Mouse (Mus musculus) stomach, embryonic 16.5 days (tissue): ENCODE data around the gene Gm4894. TPM values are rescaled to one million over a fixed set of nuclear protein-coding genes. Genes with fewer than 3 reads are reported as not detected.

ENCODE experiments used
- ATAC-seq: fragments of 200-750 bp; cut with Nextera tagmentation; 2 replicates; pipeline ENCODE4 v1.8.0; 2017; ENCODE audit warnings: moderate number of reproducible peaks, moderate TSS enrichment; ENCODE audit not compliant: insufficient read depth, low FRiP score
- H3K27ac ChIP-seq: fragments of 300-500 bp; sonication (generic); 2 replicates; pipeline ENCODE4 v1.5.1; 2014; ENCODE audit warnings: low read length
- H3K27me3 ChIP-seq: fragments of 300-500 bp; sonication (generic); 2 replicates; pipeline ENCODE4 v1.6.1; 2014; ENCODE audit warnings: low read length, control low read depth, mixed read lengths; ENCODE audit not compliant: control insufficient read depth, insufficient read depth
- H3K36me3 ChIP-seq: fragments of 300-500 bp; sonication (generic); 2 replicates; pipeline ENCODE4 v1.6.1; 2014; ENCODE audit warnings: low read length; ENCODE audit not compliant: control insufficient read depth, insufficient read depth
- H3K4me1 ChIP-seq: fragments of 300-500 bp; sonication (generic); 2 replicates; pipeline ENCODE4 v1.6.1; 2014; ENCODE audit warnings: low read length, control low read depth, mixed read lengths; ENCODE audit not compliant: control insufficient read depth, insufficient read depth
- H3K4me2 ChIP-seq: fragments of 300-500 bp; sonication (generic); 2 replicates; pipeline ENCODE4 v1.6.1; 2014; ENCODE audit warnings: low read depth, low read length, mixed read lengths
- H3K4me3 ChIP-seq: fragments of 300-500 bp; sonication (generic); replicated peaks from 2 replicates; pipeline ENCODE4 v1.5.1; 2014; ENCODE audit warnings: mild to moderate bottlenecking, low read length
- H3K9ac ChIP-seq: fragments of 300-500 bp; sonication (generic); 2 replicates; pipeline ENCODE4 v1.6.1; 2014; ENCODE audit warnings: low read length
- H3K9me3 ChIP-seq: fragments of 300-500 bp; sonication (generic); replicated peaks from 2 replicates; pipeline ENCODE4 v1.6.1; 2016; ENCODE audit warnings: low read length, control low read depth; ENCODE audit not compliant: control insufficient read depth
- WGBS: fragments of 180-500 bp; shearing (Covaris S2); extraction: QIAGEN DNeasy Blood & Tissue Kit; methylation state at CpG from one replicate; pipeline ENCODE4 v1.1.7; 2014; 5-methylcytosine and 5-hydroxymethylcytosine counted together
- polyA plus RNA-seq: library from polyadenylated mRNA; unstranded; fragments of >200 nt; fragmentation: Nextera tagmentation; extraction: Ambion mirVana; gene quantifications from 2 replicates; pipeline ENCODE4 v1.2.1, GENCODE M21; 2015

The Gm4894 gene
- not detected in 2 replicates for polyA plus RNA-seq

DNA sequence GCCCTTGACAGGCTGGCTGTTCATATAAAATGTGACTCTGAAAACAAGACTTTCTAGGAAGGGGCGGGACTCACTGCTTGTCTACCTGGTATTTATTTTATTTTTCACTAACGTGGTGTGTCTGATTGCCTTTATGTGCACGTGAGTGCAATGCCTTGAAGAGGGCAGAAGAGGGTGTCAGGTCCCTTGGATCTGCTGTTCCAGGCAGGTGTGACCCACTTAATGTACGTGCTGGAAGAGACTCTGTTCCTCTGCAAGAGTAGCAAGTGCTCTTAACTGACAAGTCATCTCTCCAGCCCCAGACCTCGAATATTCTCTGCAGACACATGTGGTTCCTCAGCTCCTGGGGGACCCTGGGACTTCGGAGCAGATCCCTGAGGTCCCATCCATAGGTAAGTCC lies at the start of gene Gm4894:
Gene Gm4894 (plus strand): TSS at position 301 of the 400 bp plus-strand sequence.
- 73% methylated on average over 6 of the region's 6 CpGs for WGBS

DNA sequence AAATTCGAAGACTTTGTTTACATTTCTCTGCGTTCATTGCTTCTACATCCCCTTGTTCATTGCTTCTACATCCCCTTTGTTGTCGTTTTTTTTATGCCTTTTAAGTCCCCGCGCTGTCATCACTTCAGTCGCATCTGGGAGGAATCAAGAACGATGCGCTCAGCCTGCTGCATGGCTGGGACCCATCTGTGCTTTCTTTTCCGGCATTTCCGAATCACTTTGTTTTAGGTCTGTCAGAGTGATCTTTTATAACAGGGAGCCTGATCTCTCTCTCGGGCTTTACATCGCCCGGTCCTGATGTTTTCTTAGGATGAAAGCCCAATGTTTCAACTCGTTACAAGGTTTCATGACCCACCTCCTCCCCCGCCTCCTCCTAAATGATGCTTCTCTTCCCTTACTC lies 44.0 kb upstream of the Gm4894 start:
- Histone ChIP-seq H3K9ac (no peak overlapping the region), H3K27me3 (no peaks in the 10 kb centered on the region), H3K4me3 (no peak overlapping the region), H3K9me3 (no peaks in the 10 kb centered on the region), H3K4me2 (no peak overlapping the region), H3K4me1 (no peaks in the 10 kb centered on the region), H3K36me3 (no peaks in the 10 kb centered on the region), H3K27ac (no peak overlapping the region)
- no peak for ATAC-seq
- 32% methylated on average over 15 of the region's 15 CpGs for WGBS

More for the DNA sequence above, at the start of gene Gm4894:
- H3K36me3 ChIP-seq: no peaks in the 10 kb centered on the region
- H3K9ac ChIP-seq: no peak within 1 kb of the TSS
- no peaks in the 10 kb centered on the region for H3K9me3 ChIP-seq
- no peak within 1 kb of the TSS for H3K4me3 ChIP-seq
- no peaks in the 10 kb centered on the region for H3K27me3 ChIP-seq
- H3K4me1 ChIP-seq: no peaks in the 10 kb centered on the region
- ATAC-seq: no peak
- H3K27ac ChIP-seq: no peak within 1 kb of the TSS
- H3K4me2 ChIP-seq: no peak within 1 kb of the TSS

DNA sequence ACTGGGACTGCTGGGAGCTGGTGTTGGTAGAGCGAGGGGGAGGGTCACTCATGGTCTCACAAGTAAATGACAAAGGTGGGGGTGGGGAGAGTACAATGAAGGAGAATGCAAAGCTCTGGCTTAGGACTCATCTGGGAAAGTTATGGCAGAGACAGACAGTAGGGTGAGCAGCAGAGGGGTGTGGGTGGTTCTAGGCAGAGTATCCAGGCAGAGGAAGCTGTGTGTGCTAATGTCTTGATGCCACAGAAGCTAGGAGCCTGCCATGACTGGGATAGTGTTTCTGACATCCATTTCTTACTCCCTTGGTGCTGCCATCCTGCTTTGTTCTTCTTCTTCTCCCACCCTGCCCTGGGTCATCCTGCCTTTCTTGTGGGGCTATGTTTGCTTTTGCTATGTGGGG lies 38.8 kb upstream of the Gm4894 start:
- H3K27ac ChIP-seq: no peak overlapping the region
- no peaks in the 10 kb centered on the region for H3K27me3 ChIP-seq
- H3K4me2 ChIP-seq: no peak overlapping the region
- no peak overlapping the region for H3K9ac ChIP-seq
- no peaks in the 10 kb centered on the region for H3K4me1 ChIP-seq
- no peaks in the 10 kb centered on the region for H3K9me3 ChIP-seq
- H3K36me3 ChIP-seq: no peaks in the 10 kb centered on the region
- H3K4me3 ChIP-seq: no peak overlapping the region
- ATAC-seq: no peak
- WGBS: 40% methylated on average over 1 of the region's 1 CpGs

DNA sequence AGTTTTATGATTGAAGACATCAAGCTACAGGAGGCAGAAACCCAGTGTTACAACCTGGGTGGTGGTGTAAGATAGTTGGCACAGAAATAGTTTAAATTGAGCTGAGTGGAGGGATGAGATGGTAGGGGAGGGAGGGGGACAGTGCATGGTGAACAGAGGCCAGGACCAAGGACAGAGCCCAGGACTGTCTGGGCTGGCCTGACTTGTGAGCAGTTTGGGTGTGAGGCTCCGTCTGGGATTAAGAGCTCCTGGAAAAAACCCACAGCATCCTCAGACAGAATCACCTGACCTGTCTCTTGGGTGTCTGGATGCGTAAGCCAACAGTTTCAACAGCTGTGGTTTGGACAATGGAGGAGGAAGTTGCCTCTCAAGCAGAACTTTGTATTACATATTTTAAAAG lies 35.6 kb upstream of the Gm4894 start:
- H3K4me2 ChIP-seq: no peak overlapping the region
- H3K27me3 ChIP-seq: no peaks in the 10 kb centered on the region
- WGBS: 30% methylated on average over 2 of the region's 2 CpGs
- no peak overlapping the region for H3K27ac ChIP-seq
- no peak overlapping the region for H3K9ac ChIP-seq
- H3K9me3 ChIP-seq: no peaks in the 10 kb centered on the region
- no peaks in the 10 kb centered on the region for H3K36me3 ChIP-seq
- H3K4me1 ChIP-seq: no peaks in the 10 kb centered on the region
- H3K4me3 ChIP-seq: no peak overlapping the region
- no peak for ATAC-seq

DNA sequence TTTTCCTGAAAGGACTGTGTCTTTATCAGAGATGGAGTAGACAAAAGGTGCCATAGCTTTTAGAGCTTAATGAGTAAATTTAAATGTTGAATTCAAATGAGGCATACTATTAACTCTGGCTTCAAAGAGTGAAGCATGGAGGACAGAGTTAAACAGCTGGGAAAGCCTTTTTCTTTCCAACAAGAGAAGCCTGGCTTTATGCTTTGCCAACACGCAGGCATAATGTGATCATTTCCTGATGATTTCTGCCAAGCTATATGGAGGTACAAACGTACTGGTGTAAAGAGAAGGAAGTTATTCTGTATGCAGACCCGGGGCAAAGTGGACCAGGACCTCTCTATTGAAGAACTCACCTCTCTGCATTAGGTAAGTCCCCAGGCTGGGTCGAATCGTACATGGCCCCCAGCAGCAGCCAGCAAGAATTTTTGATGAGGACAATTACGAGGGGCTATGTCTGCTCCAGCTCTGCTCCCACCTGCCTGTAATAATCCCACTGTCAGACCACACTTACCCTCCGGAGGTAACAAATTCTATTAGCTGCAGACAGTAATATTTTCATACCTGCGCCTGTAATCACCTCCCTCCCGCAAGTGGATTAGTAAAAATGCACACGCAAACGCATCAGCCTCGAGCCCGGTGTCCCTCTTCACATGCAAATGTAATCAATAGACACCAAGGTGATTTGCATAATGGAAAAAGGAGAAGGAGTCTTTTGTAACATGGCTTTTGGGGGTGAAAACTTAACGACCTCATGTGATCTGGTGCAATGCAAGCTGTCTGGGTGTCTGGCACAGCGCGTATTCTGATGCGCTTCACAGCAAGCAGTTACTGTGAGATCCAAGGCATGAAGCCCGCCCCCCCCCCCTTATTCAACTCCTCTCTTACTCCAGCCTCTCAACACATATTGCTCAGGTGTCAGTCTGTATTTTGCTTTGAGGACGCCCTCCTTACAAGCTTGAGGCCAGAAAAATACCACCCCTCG lies 32.4 kb upstream of the Gm4894 start:
- H3K4me3 ChIP-seq: no peak overlapping the region
- H3K9ac ChIP-seq: no peak overlapping the region
- ATAC-seq: no peak
- H3K4me2 ChIP-seq: no peak overlapping the region
- no peaks in the 10 kb centered on the region for H3K9me3 ChIP-seq
- no peaks in the 10 kb centered on the region for H3K4me1 ChIP-seq
- no peaks in the 10 kb centered on the region for H3K36me3 ChIP-seq
- no peak overlapping the region for H3K27ac ChIP-seq
- H3K27me3 ChIP-seq: no peaks in the 10 kb centered on the region
- 80% methylated on average over 20 of the region's 20 CpGs for whole genome bisulfite sequencing

DNA sequence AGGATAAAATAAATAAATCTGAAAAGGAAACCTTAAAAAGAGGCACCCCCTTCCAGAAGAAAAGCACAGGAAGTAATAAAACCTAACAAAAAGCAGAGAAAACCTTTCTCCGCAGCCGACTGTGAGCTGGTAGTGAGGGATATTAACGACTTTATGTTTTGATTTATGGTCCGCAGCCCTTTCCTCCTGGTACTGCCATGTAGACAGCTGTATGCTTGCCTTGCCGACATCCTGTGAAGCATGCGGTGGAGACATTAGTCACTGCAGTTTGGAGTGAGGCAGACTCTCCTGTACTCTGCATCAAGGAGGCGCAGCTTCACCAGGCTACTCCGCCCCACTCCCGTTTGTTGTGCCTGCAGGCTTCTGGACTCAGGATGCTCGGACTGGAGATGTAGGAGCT lies 25.8 kb upstream of the Gm4894 start:
- no peak overlapping the region for H3K9ac ChIP-seq
- H3K36me3 ChIP-seq: no peaks in the 10 kb centered on the region
- H3K27ac ChIP-seq: no peak overlapping the region
- H3K4me2 ChIP-seq: no peak overlapping the region
- H3K27me3 ChIP-seq: no peaks in the 10 kb centered on the region
- 58% methylated on average over 10 of the region's 10 CpGs for WGBS
- no peak for ATAC-seq
- H3K4me1 ChIP-seq: no peaks in the 10 kb centered on the region
- H3K4me3 ChIP-seq: no peak overlapping the region
- H3K9me3 ChIP-seq: no peaks in the 10 kb centered on the region

DNA sequence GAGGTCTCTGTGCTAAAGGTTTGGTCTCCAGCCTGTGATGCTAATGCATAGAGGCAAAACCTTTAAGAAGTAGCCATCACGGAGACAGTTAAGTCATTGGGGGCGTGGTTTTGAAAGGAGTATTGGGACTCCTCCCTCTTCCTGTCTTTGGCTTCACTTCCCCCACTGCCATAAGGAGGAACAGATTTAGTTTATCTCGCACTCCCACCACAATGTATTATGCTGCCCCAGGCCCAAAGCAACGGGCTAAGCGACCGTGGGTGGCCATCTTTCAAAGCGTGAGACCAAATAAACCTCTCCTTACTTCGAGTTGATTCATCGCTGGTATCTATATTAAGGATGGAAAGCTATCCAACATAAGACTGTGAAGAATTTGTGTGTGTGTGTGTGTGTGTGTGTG lies 22.9 kb upstream of the Gm4894 start:
- H3K36me3 ChIP-seq: no peaks in the 10 kb centered on the region
- H3K9me3 ChIP-seq: no peaks in the 10 kb centered on the region
- H3K27ac ChIP-seq: no peak overlapping the region
- H3K27me3 ChIP-seq: no peaks in the 10 kb centered on the region
- 64% methylated on average over 9 of the region's 9 CpGs for whole genome bisulfite sequencing
- H3K4me2 ChIP-seq: no peak overlapping the region
- no peak for ATAC-seq
- H3K9ac ChIP-seq: no peak overlapping the region
- H3K4me1 ChIP-seq: no peaks in the 10 kb centered on the region
- no peak overlapping the region for H3K4me3 ChIP-seq

DNA sequence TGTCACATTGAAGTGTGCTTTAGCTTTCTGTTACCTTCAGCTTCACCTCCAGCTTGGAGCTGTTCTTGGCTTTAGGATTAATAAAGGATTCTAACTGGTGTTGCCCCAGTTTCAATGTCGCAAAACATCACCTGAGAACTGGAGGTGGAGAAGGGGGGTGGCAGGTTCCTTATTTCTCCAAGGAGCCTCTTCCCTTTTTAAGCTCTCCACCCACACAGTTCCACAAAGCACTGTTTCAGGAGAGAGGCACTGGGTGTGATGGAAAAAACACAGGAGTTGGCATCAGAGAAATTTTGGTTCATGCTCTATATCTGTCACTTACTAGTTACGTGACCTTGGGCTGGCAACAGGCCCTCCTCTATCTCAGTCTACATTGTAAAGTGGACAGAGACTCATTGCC lies 21.3 kb upstream of the Gm4894 start:
- no peak overlapping the region for H3K4me3 ChIP-seq
- ATAC-seq: no peak
- WGBS: 68% methylated on average over 2 of the region's 2 CpGs

DNA sequence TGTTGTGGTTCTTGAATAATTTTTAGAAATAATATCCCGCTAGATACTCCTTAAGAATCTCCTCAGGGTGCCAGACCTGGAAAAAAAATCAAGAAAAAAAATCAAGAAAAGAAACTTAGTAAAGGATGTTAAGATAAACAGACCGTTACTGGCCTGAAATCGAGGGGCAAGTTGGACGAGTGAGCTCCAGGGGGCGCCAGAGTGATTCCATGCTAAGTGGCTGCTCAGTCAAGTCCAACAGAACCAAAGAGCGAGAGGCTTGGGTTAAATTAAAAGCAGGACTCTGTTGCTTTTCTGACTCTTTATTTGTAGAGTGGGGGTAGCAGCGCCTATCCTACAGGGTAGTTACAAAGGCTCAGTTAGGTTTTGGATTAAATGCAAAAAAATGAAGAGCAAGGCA lies 3.5 kb upstream of the Gm4894 start:
- no peak overlapping the region for H3K4me3 ChIP-seq
- H3K4me1 ChIP-seq: no peaks in the 10 kb centered on the region
- ATAC-seq: no peak
- no peak overlapping the region for H3K4me2 ChIP-seq
- H3K27me3 ChIP-seq: no peaks in the 10 kb centered on the region
- H3K36me3 ChIP-seq: no peaks in the 10 kb centered on the region
- 33% methylated on average over 7 of the region's 7 CpGs for WGBS
- no peaks in the 10 kb centered on the region for H3K9me3 ChIP-seq
- H3K9ac ChIP-seq: no peak overlapping the region
- no peak overlapping the region for H3K27ac ChIP-seq

More for the DNA sequence above, 21.3 kb upstream of the Gm4894 start:
- no peaks in the 10 kb centered on the region for H3K36me3 ChIP-seq
- H3K27ac ChIP-seq: no peak overlapping the region
- H3K4me1 ChIP-seq: no peaks in the 10 kb centered on the region
- H3K9ac ChIP-seq: no peak overlapping the region
- no peaks in the 10 kb centered on the region for H3K9me3 ChIP-seq
- no peak overlapping the region for H3K4me2 ChIP-seq
- H3K27me3 ChIP-seq: no peaks in the 10 kb centered on the region
